In genomic region chr5:32459251-32459881, GRCm38 (mm10) we compare ENCODE assay signal across 8 mouse cellular contexts. TPM values are rescaled to one million over a fixed set of nuclear protein-coding genes. Genes with fewer than 3 reads are reported as not detected.
DNase-seq lines count a peak whose midpoint lies in the region; ATAC-seq lines count a peak whose summit lies in the region.

No protein-coding gene starts in this region.

- no peaks in the 10 kb centered on the region for H3K36me3 ChIP-seq in hindbrain, embryonic 13.5 days
- no peaks in the 10 kb centered on the region for H3K36me3 ChIP-seq in stomach, embryonic 14.5 days (ENCODE audit: control insufficient read depth, insufficient read depth, low read length)

- H3K4me3 ChIP-seq in hindbrain, embryonic 13.5 days = peak overlapping the region; percentile 84
- peak overlapping the region; percentile 77 for H3K4me3 ChIP-seq in stomach, embryonic 14.5 days (ENCODE audit: low read depth, low read length)

- peaks cover 23% of the 10 kb centered on the region for H3K4me1 ChIP-seq in hindbrain, embryonic 13.5 days (replicated peaks)
- H3K4me1 ChIP-seq in stomach, embryonic 14.5 days (ENCODE audit: control insufficient read depth, insufficient read depth, low read length) = peaks cover 15% of the 10 kb centered on the region

- peak overlapping the region; percentile 96 for H3K9ac ChIP-seq in hindbrain, embryonic 13.5 days
- peak overlapping the region; percentile 99 for H3K9ac ChIP-seq in stomach, embryonic 14.5 days (replicated peaks; ENCODE audit: low read depth, low read length)

- H3K27ac ChIP-seq in hindbrain, embryonic 13.5 days = peak overlapping the region; percentile 99
- peak overlapping the region; percentile 100 for H3K27ac ChIP-seq in stomach, embryonic 14.5 days (ENCODE audit: low read length)

- no peaks in the 10 kb centered on the region for H3K27me3 ChIP-seq in hindbrain, embryonic 13.5 days
- H3K27me3 ChIP-seq in stomach, embryonic 14.5 days (ENCODE audit: control insufficient read depth, insufficient read depth, low read length) = no peaks in the 10 kb centered on the region

- WGBS in hindbrain, embryonic 13.5 days = under 1% methylated on average over 56 of the region's 63 CpGs
- under 1% methylated on average over 58 of the region's 63 CpGs for WGBS in stomach, embryonic 14.5 days

- ATAC-seq in hindbrain, embryonic 13.5 days (ENCODE audit: low FRiP score) = peak; percentile 84
- ATAC-seq in megakaryocyte, adult 5-6 weeks (ENCODE audit: poor library complexity, severe bottlenecking) = peak; percentile 45
- ATAC-seq in stomach, embryonic 14.5 days (ENCODE audit: insufficient number of reproducible peaks, insufficient read depth, low FRiP score, low read depth) = peak; percentile 78

- peak; percentile 74 to 79 for DNase-seq in cerebellum, adult 18-20 months
- no peak for DNase-seq in cerebellum, postnatal 25 days
- DNase-seq in right cerebral cortex, adult 2 months (ENCODE audit: low spot score in 2 of 2) = peak; percentile 31 to 38
- no peak for DNase-seq in right cerebral cortex, postnatal 4 days
- DNase-seq in embryo, embryonic 11.5 days (ENCODE audit: low read depth, low spot score) = peak; percentile 24

- H3K4me2 ChIP-seq in hindbrain, embryonic 13.5 days = peak overlapping the region; percentile 72
- H3K4me2 ChIP-seq in stomach, embryonic 14.5 days (replicated peaks; ENCODE audit: low read depth, low read length) = 0 out of 2 replicates have a peak overlapping the region, but pooled peaks have one; percentile 52

- no peaks in the 10 kb centered on the region for H3K9me3 ChIP-seq in hindbrain, embryonic 13.5 days
- H3K9me3 ChIP-seq in stomach, embryonic 14.5 days (ENCODE audit: control insufficient read depth, low read depth, low read length) = no peaks in the 10 kb centered on the region

RNA-seq across cellular contexts. Expression of gene Ppp1cb, which starts 0.7 kb away (rescaled TPM):
- 205 and 207 TPM in 2 replicates for polyA plus RNA-seq in hindbrain, embryonic 13.5 days (2015; fragmentation: Nextera tagmentation; extraction: Ambion mirVana)
- 167 and 177 TPM in 2 replicates for total RNA-seq in megakaryocyte, adult 5-6 weeks (2015)
- total RNA-seq in megakaryocyte, adult 5-6 weeks (2017) = 205 and 247 TPM in 2 replicates
- 278 and 296 TPM in 2 replicates for polyA plus RNA-seq in stomach, embryonic 14.5 days (2014; fragmentation: Nextera tagmentation; extraction: Ambion mirVana)

Comparison
In these comparisons a context has a peak if more than half of its experiments do, and no peak if none do; other contexts are left out.
1. DNase-seq: peak in cerebellum, adult 18-20 months (2 of 2), right cerebral cortex, adult 2 months (2 of 2) and embryo, embryonic 11.5 days (single experiment); none in cerebellum, postnatal 25 days (0 of 2) and right cerebral cortex, postnatal 4 days (single experiment).
2. Peak in every context shown above with its lines, with median percentiles within 50 percentile points of each other: ATAC-seq.